Mouse (Mus musculus): Measurements from ENCODE around the gene Mfsd12. TPM values are rescaled to one million over a fixed set of nuclear protein-coding genes. Genes with fewer than 3 reads are reported as not detected.

Gene Mfsd12
- total and polyA plus RNA-seq, 2 experiments from 2014 or later = 10.3 to 30.5 TPM

DNA sequence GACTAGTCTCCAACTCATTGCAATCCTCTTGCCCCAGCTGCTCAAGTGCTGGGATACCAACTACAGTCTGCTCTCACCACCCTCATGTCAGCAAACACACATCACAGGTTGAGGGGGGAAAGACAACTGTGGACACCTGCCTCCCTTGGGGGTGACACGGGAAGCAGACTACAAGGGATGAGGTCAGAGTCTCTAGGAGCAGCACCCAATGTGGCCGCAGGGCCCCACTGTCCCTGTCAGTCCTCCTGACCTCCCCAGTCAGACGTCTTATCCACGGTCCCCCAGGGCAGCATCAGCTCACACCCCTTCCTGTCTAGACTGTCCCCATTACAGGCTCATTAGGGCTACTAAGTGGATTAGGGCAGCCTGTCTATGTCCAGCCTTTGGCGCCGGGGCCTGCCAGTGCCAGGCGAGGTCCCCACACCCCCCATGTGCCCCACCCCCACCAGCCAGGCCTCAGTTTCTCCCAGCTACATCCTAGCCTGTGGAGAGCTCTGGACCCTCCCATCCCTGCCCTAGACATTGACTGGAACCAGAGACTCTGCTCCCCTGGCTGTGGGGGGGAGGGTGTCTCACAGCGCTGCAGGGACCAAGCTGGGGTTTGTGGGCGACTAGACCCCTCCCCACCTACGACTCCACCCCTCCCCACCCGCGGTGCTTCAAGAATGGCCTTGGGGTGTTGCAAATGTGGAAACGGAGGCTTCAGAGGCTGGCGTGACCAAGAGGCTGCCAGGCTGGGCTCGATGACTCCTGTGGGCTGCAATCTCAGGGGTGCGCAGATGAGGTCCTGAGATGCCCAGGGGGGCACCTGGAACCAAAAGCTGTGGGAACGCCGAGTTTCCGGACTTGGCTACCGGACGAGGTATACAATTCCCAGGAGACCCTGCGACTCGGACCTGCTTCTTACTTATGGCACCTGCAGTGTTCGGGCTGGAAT, 49.5 kb downstream of the Mfsd12 start:
- Histone ChIP-seq H3K4me1 (ENCODE audit: control insufficient read depth, insufficient read depth) (peaks cover 41% of the 10 kb centered on the region), H3K9ac (replicated peaks; ENCODE audit: low read depth, low read length) (no peak overlapping the region; the same call in 1 of the 2 replicates), H3K27ac (ENCODE audit: low read depth) (peak overlapping the region; percentile 16; the same call in 1 of the 2 replicates), H3K4me2 (ENCODE audit: low read depth, low read length) (peak overlapping the region; percentile 45), H3K36me3 (replicated peaks; ENCODE audit: control insufficient read depth, insufficient read depth, low read length) (peaks cover 55% of the 10 kb centered on the region), H3K4me3 (ENCODE audit: low read depth, low read length) (peak overlapping the region; percentile 22), H3K27me3 (ENCODE audit: control insufficient read depth, insufficient read depth, low read length) (no peaks in the 10 kb centered on the region), H3K9me3 (replicated peaks; ENCODE audit: control insufficient read depth, low read length) (no peaks in the 10 kb centered on the region)
- WGBS = 44% methylated on average over 24 of the region's 24 CpGs
- ATAC-seq (ENCODE audit: insufficient read depth, low read depth) = no peak
- TF ChIP-seq CTCF (IDR thresholded peaks at IDR 0.05; ENCODE audit: low read depth) (no peak), EP300 (IDR thresholded peaks at IDR 0.05; ENCODE audit: low read depth) (no peak)
- DNase-seq (ENCODE audit: low spot score) = no peak

DNA sequence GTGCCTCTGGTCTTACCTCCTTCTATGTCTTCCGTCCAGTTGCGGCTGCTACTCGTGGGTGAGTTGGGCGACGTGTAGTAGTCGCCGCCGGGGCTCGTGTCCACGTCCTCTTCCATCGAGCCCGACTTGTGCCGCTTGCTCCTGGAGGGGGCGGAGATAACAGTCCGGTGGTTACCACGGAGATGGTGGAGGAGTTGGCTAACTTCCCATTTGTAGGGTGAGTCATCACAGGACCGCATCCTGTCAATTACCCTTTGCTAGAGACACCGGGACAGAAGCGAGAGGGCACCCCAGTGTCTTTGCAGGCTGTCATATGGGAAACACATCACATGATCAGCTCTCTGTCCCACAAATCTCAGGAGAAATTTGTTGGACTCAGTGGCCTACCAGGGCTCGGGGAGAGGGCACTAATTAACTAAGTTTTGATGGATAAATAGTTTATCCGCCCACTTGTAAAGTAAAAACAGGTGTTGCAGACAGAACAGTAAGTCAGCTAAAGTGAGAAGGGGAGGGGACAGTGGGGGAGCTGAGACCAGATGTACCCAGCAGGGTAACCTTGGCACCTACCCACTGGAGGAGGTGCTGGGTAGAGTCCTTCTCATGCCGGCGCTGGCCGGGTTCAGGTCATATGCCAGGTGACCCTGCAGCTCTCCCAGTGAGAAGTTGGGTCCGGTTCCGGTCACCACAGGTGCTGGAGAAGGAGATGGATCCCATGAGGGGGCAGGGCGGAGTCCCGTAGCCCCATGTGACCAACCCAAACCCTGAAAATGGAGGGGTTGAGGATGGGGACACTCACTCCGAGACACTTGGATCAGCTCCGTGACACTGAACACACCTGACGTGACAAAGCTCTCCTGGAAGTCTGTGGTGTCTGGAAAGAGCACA, 50.5 kb downstream of the Mfsd12 start:
- Histone ChIP-seq H3K9me3 (replicated peaks; ENCODE audit: control insufficient read depth, low read length) (no peaks in the 10 kb centered on the region), H3K27ac (ENCODE audit: low read depth) (peak overlapping the region; percentile 97), H3K9ac (replicated peaks; ENCODE audit: low read depth, low read length) (no peak overlapping the region), H3K4me3 (ENCODE audit: low read depth, low read length) (peak overlapping the region; percentile 22), H3K4me1 (ENCODE audit: control insufficient read depth, insufficient read depth) (peaks cover 45% of the 10 kb centered on the region), H3K4me2 (ENCODE audit: low read depth, low read length) (peak overlapping the region; percentile 45), H3K27me3 (ENCODE audit: control insufficient read depth, insufficient read depth, low read length) (no peaks in the 10 kb centered on the region), H3K36me3 (replicated peaks; ENCODE audit: control insufficient read depth, insufficient read depth, low read length) (peaks cover 51% of the 10 kb centered on the region)
- DNase-seq (ENCODE audit: low spot score) (peak; percentile 88), ATAC-seq (ENCODE audit: insufficient read depth, low read depth) (peak; percentile 18)
- 27% methylated on average over 31 of the region's 31 CpGs for WGBS
- TF ChIP-seq CTCF (IDR thresholded peaks at IDR 0.05; ENCODE audit: low read depth) = 0 out of 2 replicates have a peak, but pooled peaks have one; percentile 2
- TF ChIP-seq EP300 (IDR thresholded peaks at IDR 0.05; ENCODE audit: low read depth) = 0 out of 2 replicates have a peak, but pooled peaks have one; percentile 15

DNA sequence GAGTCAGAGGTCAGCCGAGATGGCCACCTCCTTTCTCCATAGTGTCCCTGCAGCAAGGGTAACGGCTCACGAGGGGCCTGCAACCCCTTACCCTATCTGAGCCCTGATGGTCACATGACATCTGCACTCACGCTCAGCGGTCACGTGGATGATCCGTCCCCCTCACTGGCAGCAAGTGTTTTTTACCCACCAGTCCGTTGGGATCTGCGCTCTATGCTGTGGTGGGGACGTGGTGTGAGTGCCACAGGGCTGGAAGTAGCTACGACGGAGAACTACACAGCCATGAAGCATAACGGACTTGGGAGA, 51.1 kb downstream of the Mfsd12 start:
- Histone ChIP-seq H3K36me3 (replicated peaks; ENCODE audit: control insufficient read depth, insufficient read depth, low read length) (peaks cover 46% of the 10 kb centered on the region), H3K27me3 (ENCODE audit: control insufficient read depth, insufficient read depth, low read length) (no peaks in the 10 kb centered on the region), H3K4me2 (ENCODE audit: low read depth, low read length) (no peak overlapping the region), H3K4me3 (ENCODE audit: low read depth, low read length) (no peak overlapping the region), H3K9me3 (replicated peaks; ENCODE audit: control insufficient read depth, low read length) (no peaks in the 10 kb centered on the region), H3K9ac (replicated peaks; ENCODE audit: low read depth, low read length) (no peak overlapping the region), H3K27ac (ENCODE audit: low read depth) (peak overlapping the region; percentile 97), H3K4me1 (ENCODE audit: control insufficient read depth, insufficient read depth) (peaks cover 51% of the 10 kb centered on the region)
- no peak for TF ChIP-seq EP300 (IDR thresholded peaks at IDR 0.05; ENCODE audit: low read depth)
- TF ChIP-seq CTCF (IDR thresholded peaks at IDR 0.05; ENCODE audit: low read depth) = no peak
- 59% methylated on average over 13 of the region's 13 CpGs for WGBS
- no peak for ATAC-seq (ENCODE audit: insufficient read depth, low read depth)
- no peak for DNase-seq (ENCODE audit: low spot score)

DNA sequence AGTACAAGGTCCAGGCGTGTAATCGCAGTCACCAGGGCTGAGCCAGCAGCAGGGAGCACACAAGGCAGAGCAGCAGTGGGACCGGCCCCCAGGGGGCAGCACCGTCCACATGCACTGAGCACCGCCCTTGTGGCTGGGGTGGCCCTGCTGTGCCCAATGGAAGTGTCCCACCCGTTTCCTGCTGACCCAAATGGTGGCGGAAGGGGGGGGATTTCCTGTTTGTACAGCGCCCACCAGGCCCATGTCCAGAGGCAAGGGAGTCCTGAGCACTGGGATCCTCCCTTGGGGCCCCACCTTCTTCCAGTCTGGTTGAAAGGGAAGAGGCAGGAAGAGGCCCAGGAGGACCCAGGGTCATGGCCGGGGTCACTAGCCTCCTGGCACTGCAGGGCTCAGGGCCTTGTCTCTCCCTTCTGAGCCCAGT, 51.6 kb downstream of the Mfsd12 start:
- TF ChIP-seq EP300 (IDR thresholded peaks at IDR 0.05; ENCODE audit: low read depth) = peak; percentile 97
- TF ChIP-seq CTCF (IDR thresholded peaks at IDR 0.05; ENCODE audit: low read depth) = peak; percentile 82
- Histone ChIP-seq H3K36me3 (replicated peaks; ENCODE audit: control insufficient read depth, insufficient read depth, low read length) (peaks cover 41% of the 10 kb centered on the region), H3K27me3 (ENCODE audit: control insufficient read depth, insufficient read depth, low read length) (no peaks in the 10 kb centered on the region), H3K4me3 (ENCODE audit: low read depth, low read length) (no peak overlapping the region), H3K4me2 (ENCODE audit: low read depth, low read length) (no peak overlapping the region), H3K9ac (replicated peaks; ENCODE audit: low read depth, low read length) (no peak overlapping the region), H3K4me1 (ENCODE audit: control insufficient read depth, insufficient read depth) (peaks cover 56% of the 10 kb centered on the region), H3K27ac (ENCODE audit: low read depth) (peak overlapping the region; percentile 97), H3K9me3 (replicated peaks; ENCODE audit: control insufficient read depth, low read length) (no peaks in the 10 kb centered on the region)
- peak; percentile 18 for ATAC-seq (ENCODE audit: insufficient read depth, low read depth)
- 30% methylated on average over 9 of the region's 9 CpGs for WGBS
- DNase-seq (ENCODE audit: low spot score) = peak; percentile 80

DNA sequence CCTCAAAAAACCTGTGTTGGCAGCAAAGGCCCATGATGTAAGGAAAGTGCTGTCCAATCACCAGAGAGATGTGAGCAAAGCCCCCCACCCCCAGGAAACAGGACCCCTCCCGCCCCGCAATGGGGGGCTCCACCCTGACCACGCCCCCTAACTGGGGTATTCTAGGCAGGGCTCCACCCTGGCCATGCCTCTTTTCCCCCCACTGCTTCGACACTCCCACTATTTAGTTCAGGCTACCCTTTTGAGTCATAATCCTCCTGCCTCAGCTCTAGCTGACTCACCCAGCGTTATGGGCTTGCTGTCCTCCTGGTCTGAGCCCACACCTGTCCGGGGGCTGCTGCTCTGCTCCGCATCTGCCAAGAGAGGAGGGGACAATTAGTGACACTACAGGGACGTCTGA, 52.0 kb downstream of the Mfsd12 start:
- H3K9ac ChIP-seq (replicated peaks; ENCODE audit: low read depth, low read length) = no peak overlapping the region
- no peak for ATAC-seq (ENCODE audit: insufficient read depth, low read depth)
- peaks cover 37% of the 10 kb centered on the region for H3K36me3 ChIP-seq (replicated peaks; ENCODE audit: control insufficient read depth, insufficient read depth, low read length)
- no peak overlapping the region for H3K4me2 ChIP-seq (ENCODE audit: low read depth, low read length)
- peak overlapping the region; percentile 97 for H3K27ac ChIP-seq (ENCODE audit: low read depth)
- no peak for TF ChIP-seq EP300 (IDR thresholded peaks at IDR 0.05; ENCODE audit: low read depth)
- TF ChIP-seq CTCF (IDR thresholded peaks at IDR 0.05; ENCODE audit: low read depth) = no peak
- DNase-seq (ENCODE audit: low spot score) = no peak
- peaks cover 61% of the 10 kb centered on the region for H3K4me1 ChIP-seq (ENCODE audit: control insufficient read depth, insufficient read depth)
- WGBS = 35% methylated on average over 8 of the region's 8 CpGs
- no peak overlapping the region for H3K4me3 ChIP-seq (ENCODE audit: low read depth, low read length)
- no peaks in the 10 kb centered on the region for H3K9me3 ChIP-seq (replicated peaks; ENCODE audit: control insufficient read depth, low read length)
- H3K27me3 ChIP-seq (ENCODE audit: control insufficient read depth, insufficient read depth, low read length) = no peaks in the 10 kb centered on the region

All from heart, postnatal 0 days (tissue).